Mouse (Mus musculus) midbrain, embryonic 14.5 days (tissue): ENCODE measurements around the gene Cela1. TPM values are rescaled to one million over a fixed set of nuclear protein-coding genes. Genes with fewer than 3 reads are reported as not detected.
A peak's percentile ranks its signal among the peaks of the same experiment; 100 is the strongest.

Source experiments
- ATAC-seq: fragments of 200-750 bp; cut with Nextera tagmentation; 2 replicates; pipeline ENCODE4 v1.8.0; 2017; ENCODE audit warnings: moderate number of reproducible peaks, moderate library complexity; ENCODE audit not compliant: low FRiP score, low TSS enrichment
- DNase-seq: peaks from one replicate; pipeline ENCODE4 v3.0.0-alpha.2; 2015
- H3K27ac ChIP-seq: fragments of 300-500 bp; sonication (generic); replicated peaks from 2 replicates; pipeline ENCODE4 v1.5.1; 2014; ENCODE audit warnings: mild to moderate bottlenecking, low read depth, low read length, moderate library complexity
- H3K27me3 ChIP-seq: fragments of 300-500 bp; sonication (generic); 2 replicates; pipeline ENCODE4 v1.6.1; 2014; ENCODE audit warnings: low read length, control low read depth, mixed read lengths; ENCODE audit not compliant: control insufficient read depth, insufficient read depth
- H3K36me3 ChIP-seq: fragments of 300-500 bp; sonication (generic); 2 replicates; pipeline ENCODE4 v1.6.1; 2014; ENCODE audit warnings: low read length, control low read depth; ENCODE audit not compliant: control insufficient read depth, insufficient read depth
- H3K4me1 ChIP-seq: fragments of 300-500 bp; sonication (generic); 2 replicates; pipeline ENCODE4 v1.6.1; 2014; ENCODE audit warnings: mild to moderate bottlenecking, antibody characterized with exemption, low read length, control low read depth; ENCODE audit not compliant: control insufficient read depth, insufficient read depth
- H3K4me2 ChIP-seq: fragments of 300-500 bp; sonication (generic); 2 replicates; pipeline ENCODE4 v1.6.1; 2014; ENCODE audit warnings: mild to moderate bottlenecking, low read length, moderate library complexity
- H3K4me3 ChIP-seq: fragments of 300-500 bp; sonication (generic); replicated peaks from 2 replicates; pipeline ENCODE4 v1.5.1; 2014; ENCODE audit warnings: low read depth, low read length
- H3K9ac ChIP-seq: fragments of 300-500 bp; sonication (generic); replicated peaks from 2 replicates; pipeline ENCODE4 v1.6.1; 2014; ENCODE audit warnings: mild to moderate bottlenecking, low read length, moderate library complexity
- H3K9me3 ChIP-seq: fragments of 300-500 bp; sonication (generic); 2 replicates; pipeline ENCODE4 v1.6.1; 2016; ENCODE audit warnings: low read length, control low read depth, mixed read lengths; ENCODE audit not compliant: control insufficient read depth
- WGBS: fragments of 180-500 bp; shearing (Covaris S2); extraction: QIAGEN DNeasy Blood & Tissue Kit; methylation state at CpG from one replicate; pipeline ENCODE4 v1.1.7; 2014; 5-methylcytosine and 5-hydroxymethylcytosine counted together
- polyA plus RNA-seq: library from polyadenylated mRNA; unstranded; fragments of >200 nt; fragmentation: Nextera tagmentation; extraction: Ambion mirVana; gene quantifications from 2 replicates; pipeline ENCODE4 v1.2.1, GENCODE M21; 2014

The Cela1 gene
- 0.74 TPM in 1 of 2 replicates, not detected in the other for polyA plus RNA-seq

DNA sequence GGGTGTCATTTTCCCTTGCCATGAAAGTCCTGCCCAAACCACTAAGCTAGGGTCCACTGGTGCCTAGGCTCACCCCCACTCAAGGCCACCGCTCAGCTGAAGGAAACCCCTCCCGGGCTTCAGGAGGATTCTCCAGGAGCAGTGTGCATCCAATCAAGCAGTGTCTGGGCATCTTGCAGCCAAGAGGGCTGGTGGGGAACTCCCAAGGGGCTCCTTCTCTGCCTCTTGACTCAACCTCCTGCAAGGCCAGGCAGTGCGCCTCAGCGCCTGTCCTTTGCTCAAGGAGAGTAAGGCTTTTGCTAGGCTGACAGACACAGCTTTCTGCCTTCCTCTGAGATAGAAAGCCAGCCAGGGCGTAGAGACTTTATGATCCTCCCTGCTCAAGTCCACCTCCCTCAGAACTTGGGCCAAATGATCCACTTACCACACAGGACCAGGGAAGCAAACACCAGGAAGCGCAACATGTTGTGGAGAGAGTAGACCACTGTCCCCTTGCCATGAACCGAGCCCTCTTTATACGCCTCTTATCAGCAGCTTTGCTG is at the start of gene Cela1:
Gene Cela1, minus strand, starts transcription at position 492 of the 542 bp plus-strand sequence.
- no peak for ATAC-seq
- H3K4me3 ChIP-seq: no peak within 1 kb of the TSS
- H3K27ac ChIP-seq: no peak within 1 kb of the TSS
- WGBS: 83% methylated on average over 8 of the region's 8 CpGs
- H3K4me1 ChIP-seq: no peaks in the 10 kb centered on the region
- no peaks in the 10 kb centered on the region for H3K27me3 ChIP-seq
- no peak for DNase-seq
- no peaks in the 10 kb centered on the region for H3K36me3 ChIP-seq
- no peak within 1 kb of the TSS for H3K9ac ChIP-seq
- H3K4me2 ChIP-seq: no peak within 1 kb of the TSS
- peaks cover 7% of the 10 kb centered on the region for H3K9me3 ChIP-seq

DNA sequence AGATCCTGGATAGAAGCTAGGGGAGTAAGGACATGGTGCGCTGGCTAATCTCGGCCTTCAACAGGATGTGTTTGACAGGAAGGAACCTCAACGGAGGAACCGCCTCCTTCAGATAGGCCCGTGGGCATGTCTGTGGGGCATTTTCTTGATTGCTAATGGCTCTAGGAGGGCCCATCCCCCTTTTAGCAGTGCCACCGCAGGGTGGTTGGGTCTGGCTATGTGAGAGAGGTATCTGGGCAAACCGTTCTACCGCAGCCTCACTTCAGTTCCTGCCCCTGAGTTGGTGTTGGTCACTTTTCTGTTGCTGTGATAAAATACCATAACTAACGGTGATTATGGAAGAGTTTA is 48.2 kb upstream of the Cela1 start:
- no peak overlapping the region for H3K4me2 ChIP-seq
- DNase-seq: no peak
- H3K27ac ChIP-seq: no peak overlapping the region
- ATAC-seq: no peak
- H3K4me3 ChIP-seq: no peak overlapping the region
- H3K36me3 ChIP-seq: no peaks in the 10 kb centered on the region
- H3K4me1 ChIP-seq: no peaks in the 10 kb centered on the region
- no peaks in the 10 kb centered on the region; the same call in 1 of the 2 replicates for H3K27me3 ChIP-seq
- 87% methylated on average over 9 of the region's 9 CpGs for WGBS
- H3K9ac ChIP-seq: no peak overlapping the region
- H3K9me3 ChIP-seq: no peaks in the 10 kb centered on the region

DNA sequence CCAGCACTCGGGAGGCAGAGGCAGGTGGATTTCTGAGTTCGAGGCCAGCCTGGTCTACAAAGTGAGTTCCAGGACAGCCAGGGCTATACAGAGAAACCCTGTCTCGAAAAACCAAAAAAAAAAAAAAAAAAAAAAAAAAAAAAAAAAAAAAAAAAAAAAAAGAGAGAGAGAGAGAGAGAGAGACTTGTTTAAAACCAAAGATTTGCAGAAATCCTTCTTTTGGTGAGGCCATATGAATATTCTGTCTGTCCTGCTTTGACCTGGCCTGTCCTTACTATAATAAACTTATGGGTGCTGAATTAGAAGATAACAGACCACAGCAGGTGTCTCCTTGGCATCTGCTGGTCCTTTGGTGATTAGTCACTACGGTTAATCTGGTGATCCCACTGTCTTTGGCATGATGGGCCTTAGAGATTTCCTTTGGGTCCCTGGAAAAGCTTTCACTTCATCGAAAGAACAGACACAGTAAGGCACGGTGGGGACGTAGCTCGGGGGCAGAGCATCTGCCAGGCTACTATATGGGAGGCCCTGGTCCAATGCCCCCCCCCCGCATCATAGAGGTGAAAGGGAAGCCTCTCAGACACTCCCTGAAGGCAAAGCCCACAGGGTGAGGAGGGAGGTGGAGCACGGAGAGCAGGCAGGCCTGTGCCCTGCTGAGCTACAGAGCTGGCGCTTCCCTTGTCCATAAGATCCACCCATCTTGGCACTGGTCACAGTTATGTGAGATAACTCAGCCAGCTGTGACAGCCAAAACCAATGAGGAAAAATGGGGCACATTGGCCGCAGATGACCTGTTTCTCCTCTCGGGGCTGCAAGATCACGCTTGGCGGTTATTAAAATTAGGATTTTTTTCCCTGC is 47.6 kb upstream of the Cela1 start:
- 80% methylated on average over 14 of the region's 15 CpGs for WGBS
- H3K4me2 ChIP-seq: no peak overlapping the region
- H3K36me3 ChIP-seq: no peaks in the 10 kb centered on the region
- no peak overlapping the region for H3K9ac ChIP-seq
- DNase-seq (no peak), ATAC-seq (no peak)
- no peak overlapping the region for H3K27ac ChIP-seq
- no peak overlapping the region for H3K4me3 ChIP-seq
- H3K9me3 ChIP-seq: no peaks in the 10 kb centered on the region
- peaks cover under 1% of the 10 kb centered on the region for H3K27me3 ChIP-seq
- H3K4me1 ChIP-seq: no peaks in the 10 kb centered on the region

DNA sequence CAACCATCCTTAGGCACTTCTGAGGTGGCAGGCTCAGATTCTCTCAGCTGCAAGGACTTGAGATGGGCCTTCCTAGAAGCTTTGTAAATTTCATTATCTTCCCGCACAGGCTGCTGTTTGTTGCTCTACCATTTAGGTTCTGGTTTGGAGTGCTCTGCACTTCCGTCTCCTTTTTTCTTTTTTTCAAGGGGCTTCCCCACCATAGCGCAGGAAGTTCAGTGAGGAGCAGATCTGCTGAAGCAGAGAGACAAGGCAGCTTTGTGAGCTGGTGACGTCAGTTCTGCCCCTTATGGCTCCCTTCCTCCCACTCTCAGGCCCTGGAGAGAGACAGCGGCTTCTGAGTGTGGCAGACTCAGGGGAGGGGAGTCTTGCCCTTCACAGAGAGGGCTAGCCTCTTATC is 44.9 kb upstream of the Cela1 start:
- DNase-seq: peak; percentile 19
- no peaks in the 10 kb centered on the region for H3K9me3 ChIP-seq
- WGBS: 37% methylated on average over 5 of the region's 5 CpGs
- ATAC-seq: no peak
- peaks cover 26% of the 10 kb centered on the region for H3K27me3 ChIP-seq
- no peaks in the 10 kb centered on the region for H3K36me3 ChIP-seq
- peaks cover 10% of the 10 kb centered on the region for H3K4me1 ChIP-seq
- no peak overlapping the region for H3K9ac ChIP-seq
- H3K4me2 ChIP-seq: no peak overlapping the region
- no peak overlapping the region for H3K27ac ChIP-seq
- no peak overlapping the region for H3K4me3 ChIP-seq

DNA sequence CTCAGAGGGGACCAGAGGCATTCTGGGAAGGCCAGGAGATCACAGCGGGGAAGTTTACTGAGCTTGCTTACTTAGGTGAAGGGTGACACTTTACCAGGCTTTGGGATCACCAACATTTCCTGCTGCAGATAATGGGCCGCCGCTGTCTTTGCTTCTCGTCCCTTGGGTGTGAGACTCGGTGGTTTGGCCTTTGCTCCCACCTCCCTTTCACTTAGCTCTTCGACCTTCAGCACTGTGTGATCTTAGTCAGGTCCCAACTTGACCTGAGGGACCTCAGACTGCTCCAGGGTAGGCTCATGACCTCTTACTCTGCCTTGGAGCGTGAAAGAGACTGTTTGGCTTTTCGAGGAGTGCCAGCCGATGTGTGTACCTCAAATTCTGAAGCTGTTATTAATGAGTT is 43.4 kb upstream of the Cela1 start:
- no peak for ATAC-seq
- H3K36me3 ChIP-seq: no peaks in the 10 kb centered on the region
- WGBS: 57% methylated on average over 9 of the region's 9 CpGs
- H3K9me3 ChIP-seq: no peaks in the 10 kb centered on the region
- no peak for DNase-seq
- H3K4me2 ChIP-seq: no peak overlapping the region
- H3K4me3 ChIP-seq: no peak overlapping the region
- no peak overlapping the region for H3K27ac ChIP-seq
- peaks cover 10% of the 10 kb centered on the region for H3K4me1 ChIP-seq
- H3K27me3 ChIP-seq: peaks cover 33% of the 10 kb centered on the region
- H3K9ac ChIP-seq: no peak overlapping the region

DNA sequence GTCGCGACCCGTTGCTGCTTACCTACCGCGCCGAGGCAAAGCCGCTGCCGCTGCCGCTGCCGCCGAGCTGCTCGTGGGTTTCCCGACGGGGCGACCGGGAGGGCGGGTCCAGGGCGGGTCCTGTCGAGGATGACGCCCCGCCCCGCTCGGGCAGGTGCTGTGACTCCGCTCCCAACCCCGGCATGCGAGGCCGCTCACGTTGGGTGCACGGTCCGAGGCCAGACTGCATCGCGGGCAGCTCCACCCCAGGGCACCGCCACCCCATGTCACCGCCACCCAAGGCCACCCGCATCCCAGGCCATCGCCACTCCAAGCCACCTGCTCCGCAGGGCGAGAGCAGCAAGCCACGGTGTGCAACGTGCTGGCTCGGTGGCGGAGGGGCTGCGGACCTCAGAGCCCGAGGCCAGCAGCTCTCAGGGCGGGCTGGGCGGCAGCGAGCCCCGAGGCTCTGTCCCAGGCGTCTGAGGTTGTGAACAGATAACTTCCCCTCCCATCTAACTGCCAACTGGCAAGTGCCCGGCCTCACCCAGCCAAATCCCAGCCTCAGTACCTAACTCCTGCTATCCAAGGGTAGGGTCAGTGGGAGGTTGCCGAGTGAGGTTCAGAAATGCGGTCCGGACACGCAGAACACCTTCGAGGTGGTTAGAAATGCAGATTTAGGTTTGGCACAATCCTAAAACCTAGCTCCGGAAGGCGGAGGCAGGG is 41.7 kb upstream of the Cela1 start, which contains the start of gene Galnt6:
Gene Galnt6, minus strand, starts transcription at position 96 of the 705 bp plus-strand sequence.
- Histone ChIP-seq H3K27ac (no peak within 1 kb of the TSS), H3K9ac (0 out of 2 replicates have a peak within 1 kb of the TSS, but pooled peaks have one; percentile 23), H3K4me3 (peak within 1 kb of the TSS; percentile 33), H3K27me3 (peaks cover 33% of the 10 kb centered on the region), H3K36me3 (no peaks in the 10 kb centered on the region), H3K4me1 (peaks cover 10% of the 10 kb centered on the region), H3K9me3 (no peaks in the 10 kb centered on the region), H3K4me2 (peak within 1 kb of the TSS; percentile 56)
- WGBS: 4% methylated on average over 57 of the region's 57 CpGs
- no peak for ATAC-seq
- DNase-seq: no peak

DNA sequence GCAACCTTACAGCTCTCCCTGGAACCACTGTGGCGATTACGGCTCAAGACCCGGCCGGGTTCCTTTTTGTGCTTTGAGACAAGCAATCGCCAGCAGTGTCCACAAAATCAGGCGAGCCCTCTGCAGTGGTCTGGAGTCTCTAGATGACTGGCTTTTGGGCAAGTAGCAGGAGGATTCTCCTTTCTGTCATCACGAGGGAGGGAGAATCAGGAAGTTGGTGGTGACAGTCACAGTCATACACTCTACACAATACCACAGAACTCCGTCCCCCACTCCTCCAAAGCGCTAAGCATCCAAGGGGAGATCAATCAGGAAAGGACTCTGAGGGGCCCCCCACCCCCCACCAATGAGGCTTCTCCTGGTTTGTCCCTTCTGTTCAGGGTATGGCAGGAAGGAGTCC is 40.9 kb upstream of the Cela1 start:
- peak overlapping the region; percentile 33 for H3K4me3 ChIP-seq
- H3K27ac ChIP-seq: no peak overlapping the region
- H3K4me1 ChIP-seq: peaks cover 10% of the 10 kb centered on the region
- H3K9me3 ChIP-seq: no peaks in the 10 kb centered on the region
- H3K4me2 ChIP-seq: peak overlapping the region; percentile 56
- DNase-seq (no peak), ATAC-seq (no peak)
- 26% methylated on average over 9 of the region's 9 CpGs for WGBS
- no peaks in the 10 kb centered on the region for H3K36me3 ChIP-seq
- 0 out of 2 replicates have a peak overlapping the region, but pooled peaks have one; percentile 23 for H3K9ac ChIP-seq
- H3K27me3 ChIP-seq: peaks cover 33% of the 10 kb centered on the region

- Histone ChIP-seq H3K27me3 (peaks cover 33% of the 10 kb centered on the region), H3K36me3 (no peaks in the 10 kb centered on the region), H3K27ac (no peak overlapping the region), H3K4me3 (no peak overlapping the region), H3K4me1 (peaks cover 10% of the 10 kb centered on the region), H3K9ac (no peak overlapping the region), H3K4me2 (no peak overlapping the region), H3K9me3 (no peaks in the 10 kb centered on the region)
- ATAC-seq (no peak), DNase-seq (no peak)
- WGBS: 83% methylated on average over 11 of the region's 11 CpGs
These were observed 40.1 kb upstream of the Cela1 start for GRCm38 (mm10) chr15:100727834-100728233.
